Mouse (Mus musculus) splenic B cell, adult 2 months (primary cell): ENCODE data around the gene 1700018B08Rik.

ENCODE experiments used
- DNase-seq: peaks from one replicate; pipeline ENCODE4 v3.0.0-alpha.2; 2011; ENCODE audit warnings: low read depth, low spot score
- H3K27me3 ChIP-seq: 2 replicates; pipeline ENCODE4 v1.6.1; 2012; ENCODE audit warnings: mild to moderate bottlenecking, low read length, moderate library complexity, mixed read lengths; ENCODE audit not compliant: control insufficient read depth, poor library complexity, insufficient read depth, severe bottlenecking
- H3K36me3 ChIP-seq: 2 replicates; pipeline ENCODE4 v1.6.1; 2012; ENCODE audit warnings: mild to moderate bottlenecking, low read length, moderate library complexity, mixed read lengths; ENCODE audit not compliant: control insufficient read depth, poor library complexity, insufficient read depth, severe bottlenecking

1700018B08Rik gene

DNA sequence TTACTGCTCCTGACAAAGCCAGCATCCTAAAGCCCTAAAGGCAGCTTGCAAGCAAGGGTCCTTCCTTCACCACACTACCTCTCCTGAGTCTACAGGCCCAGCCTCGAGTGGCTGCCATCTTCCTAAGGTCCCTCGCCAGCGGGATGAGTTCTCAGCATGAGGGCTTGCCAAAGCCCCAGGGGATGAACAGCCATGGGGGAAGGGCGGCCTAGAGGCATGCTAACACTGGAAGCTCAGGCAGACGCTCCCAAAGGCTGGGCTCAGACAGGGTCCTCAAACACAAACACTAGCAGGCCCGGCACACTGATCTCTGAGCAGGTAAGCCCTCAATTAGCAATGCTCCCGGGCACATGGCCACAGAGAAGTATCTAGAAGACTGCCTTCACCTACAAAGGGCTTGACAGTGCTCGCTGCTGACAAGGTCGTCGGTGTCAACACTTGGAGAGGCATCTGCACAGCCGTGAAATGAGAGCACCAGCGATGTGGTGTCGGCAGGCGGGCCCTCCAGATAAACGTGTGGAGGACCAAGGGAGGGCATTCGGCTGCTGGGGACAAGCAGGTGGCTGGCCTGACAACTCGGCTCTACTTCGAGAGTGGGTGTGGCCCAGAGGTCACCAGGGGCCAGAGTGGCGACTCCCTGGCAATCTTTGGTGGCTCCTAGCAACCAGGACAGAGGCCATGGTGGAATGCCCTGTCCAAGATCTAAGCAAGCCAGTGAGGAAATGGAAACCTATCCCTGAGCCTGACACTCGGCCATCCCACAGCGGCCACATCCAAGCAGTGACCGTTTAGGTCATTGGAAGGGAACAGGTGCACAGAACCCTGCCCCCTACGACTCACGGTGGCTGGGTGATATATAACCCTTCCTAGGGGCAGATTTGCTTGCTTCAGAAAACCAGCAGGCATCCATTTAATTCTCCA, 7.2 kb upstream of the 1700018B08Rik start:
- H3K36me3 ChIP-seq: peaks cover 5% of the 10 kb centered on the region
- H3K27me3 ChIP-seq: no peaks in the 10 kb centered on the region
- no peak for DNase-seq

GRCm38 (mm10) chr8:121550056-121550455, 5.9 kb upstream of the 1700018B08Rik start:
- no peaks in the 10 kb centered on the region for H3K27me3 ChIP-seq
- peaks cover 5% of the 10 kb centered on the region for H3K36me3 ChIP-seq
- DNase-seq: no peak

DNA sequence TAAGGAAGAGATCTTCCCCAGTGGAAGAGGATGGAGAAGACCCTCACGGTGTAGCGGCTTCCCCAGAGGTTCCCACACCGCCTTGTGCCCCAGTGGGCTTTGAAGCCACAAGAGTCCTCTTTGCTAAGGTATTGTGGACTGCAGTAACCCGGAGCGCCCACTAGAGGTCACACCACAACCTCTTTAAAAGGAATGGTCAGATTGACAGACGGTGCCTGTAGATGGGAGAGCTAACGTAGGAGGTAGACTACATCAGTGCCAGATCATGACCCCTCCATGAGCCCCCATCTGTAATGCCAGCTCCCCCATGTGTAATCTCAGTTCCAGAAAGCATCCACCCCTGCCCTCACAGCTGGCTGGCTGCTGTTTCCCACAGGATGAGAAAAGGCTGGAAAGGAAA, 3.0 kb upstream of the 1700018B08Rik start:
- no peaks in the 10 kb centered on the region; the same call in 1 of the 2 replicates for H3K36me3 ChIP-seq
- H3K27me3 ChIP-seq: no peaks in the 10 kb centered on the region
- peak; percentile 82 for DNase-seq

DNA sequence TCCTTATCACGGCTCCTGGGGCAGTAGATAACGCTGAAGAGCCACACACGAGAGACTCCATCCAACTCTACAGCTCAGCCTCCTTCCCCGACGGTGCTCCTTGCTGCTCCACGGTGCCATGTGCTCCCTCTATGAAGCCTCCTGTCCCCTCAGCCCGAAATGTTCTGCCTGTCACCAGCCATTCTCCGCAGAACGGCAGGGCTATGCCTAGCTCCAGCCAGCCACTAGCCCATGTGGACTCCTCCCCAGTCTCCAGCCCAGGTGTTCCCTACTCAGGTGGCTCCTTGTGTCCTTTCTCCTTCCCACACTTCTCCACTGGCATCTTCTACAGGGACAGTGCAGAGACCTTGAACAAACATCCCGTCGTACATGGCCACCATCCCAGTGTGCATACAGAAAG, 816 bp upstream of the 1700018B08Rik start:
- no peaks in the 10 kb centered on the region for H3K36me3 ChIP-seq
- DNase-seq: no peak
- H3K27me3 ChIP-seq: no peaks in the 10 kb centered on the region; the same call in 1 of the 2 replicates

DNA sequence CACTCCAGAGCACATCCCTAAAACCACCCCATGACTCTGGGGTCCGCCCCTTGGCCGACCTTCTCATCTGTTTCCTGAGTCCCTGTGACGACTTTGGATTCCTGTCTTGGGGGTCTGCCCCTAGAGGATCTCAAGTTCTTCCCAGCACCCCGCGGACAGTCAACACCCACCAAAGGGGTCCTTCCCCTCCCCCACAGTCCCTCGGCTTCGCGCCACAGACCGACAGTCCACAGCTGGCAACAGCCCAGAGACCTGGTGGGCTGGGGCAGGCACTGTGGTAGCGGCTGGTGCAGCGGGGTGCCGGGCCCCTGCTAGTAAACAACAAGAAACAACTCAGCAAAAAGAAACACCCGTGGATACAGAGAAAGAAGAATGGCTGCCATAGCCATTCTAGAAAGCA, 1.2 kb downstream of the 1700018B08Rik start:
- no peak for DNase-seq
- no peaks in the 10 kb centered on the region for H3K36me3 ChIP-seq
- no peaks in the 10 kb centered on the region; the same call in 1 of the 2 replicates for H3K27me3 ChIP-seq

- no peaks in the 10 kb centered on the region; the same call in 1 of the 2 replicates for H3K27me3 ChIP-seq
- H3K36me3 ChIP-seq: no peaks in the 10 kb centered on the region
- DNase-seq: no peak
Observed at GRCm38 (mm10) chr8:121541862-121542261, 2.3 kb downstream of the 1700018B08Rik start.

- peak; percentile 31 for DNase-seq
- Histone ChIP-seq H3K36me3 (no peaks in the 10 kb centered on the region), H3K27me3 (no peaks in the 10 kb centered on the region)
Observed at GRCm38 (mm10) chr8:121532381-121532780, 11.7 kb downstream of the 1700018B08Rik start.

- no peaks in the 10 kb centered on the region for H3K27me3 ChIP-seq
- H3K36me3 ChIP-seq: no peaks in the 10 kb centered on the region
- DNase-seq: no peak
Observed at GRCm38 (mm10) chr8:121530639-121531038, 13.5 kb downstream of the 1700018B08Rik start.

DNA sequence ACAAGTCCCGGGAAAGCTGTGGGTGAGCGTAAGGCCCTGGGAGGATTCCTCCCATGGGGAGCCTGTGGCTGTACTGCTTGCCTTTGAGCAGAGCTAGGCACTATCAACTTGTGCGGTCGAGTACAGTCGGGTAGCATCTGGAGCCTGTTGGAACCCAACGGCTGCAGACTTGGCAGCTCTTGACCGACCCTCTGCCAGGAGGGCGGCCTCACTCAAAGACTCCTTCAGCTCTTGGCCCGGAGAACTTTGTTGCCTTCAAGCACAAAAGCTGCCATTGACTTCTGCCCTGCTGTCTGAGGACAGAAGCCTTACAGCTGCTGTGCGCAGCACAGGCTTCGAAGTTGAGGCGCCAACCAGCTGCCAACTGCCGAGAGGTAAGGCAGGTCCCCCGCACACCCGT, 15.3 kb downstream of the 1700018B08Rik start:
- no peak for DNase-seq
- Histone ChIP-seq H3K36me3 (no peaks in the 10 kb centered on the region), H3K27me3 (no peaks in the 10 kb centered on the region)

- DNase-seq: no peak
- Histone ChIP-seq H3K27me3 (no peaks in the 10 kb centered on the region), H3K36me3 (no peaks in the 10 kb centered on the region)
Observed at GRCm38 (mm10) chr8:121527751-121528150, 16.4 kb downstream of the 1700018B08Rik start.

- Histone ChIP-seq H3K27me3 (no peaks in the 10 kb centered on the region), H3K36me3 (no peaks in the 10 kb centered on the region)
- DNase-seq: no peak
Observed at GRCm38 (mm10) chr8:121526811-121527550, 17.1 kb downstream of the 1700018B08Rik start.

DNA sequence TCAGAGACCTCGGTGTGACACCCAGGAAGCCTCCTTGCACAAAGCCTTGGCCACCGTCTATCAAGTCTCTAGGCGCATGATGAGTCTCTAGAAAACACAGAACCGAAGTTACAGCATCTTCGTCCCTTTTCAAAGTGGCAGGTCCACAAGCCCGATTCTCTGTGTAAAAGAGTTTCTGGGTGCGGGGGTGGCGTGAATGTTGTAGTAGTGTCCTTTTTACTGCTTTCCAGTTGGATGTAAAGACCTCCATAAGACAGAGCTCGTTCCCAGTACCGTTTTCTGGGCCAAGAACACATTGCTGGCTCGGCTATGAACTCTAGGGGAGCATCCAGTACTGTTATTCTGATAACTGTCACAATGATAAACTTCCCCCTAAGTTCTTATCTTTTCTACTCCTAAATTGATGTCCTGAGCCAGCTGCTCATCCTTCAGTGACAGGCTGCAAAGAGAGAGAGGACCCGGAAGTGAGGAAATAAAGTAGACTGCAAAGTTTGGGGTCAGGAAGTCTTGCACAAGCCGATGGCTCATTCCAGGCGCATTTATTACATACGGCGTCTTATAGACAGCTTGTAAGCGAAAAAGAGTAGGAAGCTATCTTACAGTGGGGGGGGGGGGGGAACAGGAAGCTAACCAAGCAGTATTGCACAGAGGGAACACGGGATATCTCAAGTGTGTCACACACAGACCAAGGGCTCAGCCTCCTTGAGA, 18.9 kb downstream of the 1700018B08Rik start:
- no peak for DNase-seq

GRCm38 (mm10) chr8:121513429-121513828, 30.7 kb downstream of the 1700018B08Rik start:
- DNase-seq: peak; percentile 82

More for the DNA sequence above, 18.9 kb downstream of the 1700018B08Rik start:
- Histone ChIP-seq H3K36me3 (no peaks in the 10 kb centered on the region), H3K27me3 (no peaks in the 10 kb centered on the region)

GRCm38 (mm10) chr8:121511751-121512150, 32.4 kb downstream of the 1700018B08Rik start:
- Histone ChIP-seq H3K27me3 (no peaks in the 10 kb centered on the region), H3K36me3 (no peaks in the 10 kb centered on the region)
- DNase-seq: no peak

More at GRCm38 (mm10) chr8:121513429-121513828, 30.7 kb downstream of the 1700018B08Rik start:
- no peaks in the 10 kb centered on the region for H3K36me3 ChIP-seq
- no peaks in the 10 kb centered on the region for H3K27me3 ChIP-seq
